Mouse (Mus musculus): ENCODE measurements around the gene Flot1. TPM values are rescaled to one million over a fixed set of nuclear protein-coding genes. Genes with fewer than 3 reads are reported as not detected.
A peak's percentile ranks its signal among the peaks of the same experiment; 100 is the strongest.

Flot1 gene
- total RNA-seq, 2 experiments from 2014 or later, result 125 to 141 TPM

GRCm38 (mm10) chr17:35809395-35809794 lies 13.6 kb upstream of the Flot1 start:
- intact Hi-C loops (cut with DNase I), result no loop called here
- DNase-seq (ENCODE audit: low spot score), result no peak

- intact Hi-C loops (cut with DNase I), result no loop called here
- no peak for DNase-seq (ENCODE audit: low spot score)
Observed at GRCm38 (mm10) chr17:35810900-35811648, 12.0 kb upstream of the Flot1 start.

- DNase-seq (ENCODE audit: low spot score), result no peak
- intact Hi-C loops (cut with DNase I), result no loop called here
Observed at GRCm38 (mm10) chr17:35812307-35812706, 10.7 kb upstream of the Flot1 start.

GRCm38 (mm10) chr17:35812736-35813135 lies 10.3 kb upstream of the Flot1 start:
- DNase-seq (ENCODE audit: low spot score), result no peak
- intact Hi-C loops (cut with DNase I), result no loop called here

- intact Hi-C loops (cut with DNase I), result no loop called here
- peak; percentile 92 for DNase-seq (ENCODE audit: low spot score)
Observed at GRCm38 (mm10) chr17:35813245-35813647, 9.8 kb upstream of the Flot1 start.

- intact Hi-C loops (cut with DNase I), result no loop called here
- DNase-seq (ENCODE audit: low spot score), result no peak
Observed at GRCm38 (mm10) chr17:35813653-35814052, 9.4 kb upstream of the Flot1 start.

- DNase-seq (ENCODE audit: low spot score), result no peak
- intact Hi-C loops (cut with DNase I), result no loop called here
Observed at GRCm38 (mm10) chr17:35814678-35815077, 8.4 kb upstream of the Flot1 start.

- no peak for DNase-seq (ENCODE audit: low spot score)
- intact Hi-C loops (cut with DNase I), result no loop called here
Observed at GRCm38 (mm10) chr17:35815836-35816235, 7.2 kb upstream of the Flot1 start.

GRCm38 (mm10) chr17:35816686-35817085 lies 6.3 kb upstream of the Flot1 start:
- DNase-seq (ENCODE audit: low spot score), result no peak
- intact Hi-C loops (cut with DNase I), result no loop called here

- intact Hi-C loops (cut with DNase I), result no loop called here
- no peak for DNase-seq (ENCODE audit: low spot score)
Observed at GRCm38 (mm10) chr17:35817226-35817625, 5.8 kb upstream of the Flot1 start.

GRCm38 (mm10) chr17:35820111-35820510 lies 2.9 kb upstream of the Flot1 start:
- intact Hi-C loops (cut with DNase I), result loop anchor here (5.0 kb wide), 1 partner anchor 43 kb away; no protein-coding TSS in a partner anchor
- DNase-seq (ENCODE audit: low spot score), result no peak

GRCm38 (mm10) chr17:35821439-35822430 lies 1.3 kb upstream of the Flot1 start, which contains the start of gene Ier3:
Gene Ier3 (plus strand): TSS chr17:35821684.
- peak; percentile 91 for DNase-seq (ENCODE audit: low spot score)
- intact Hi-C loops (cut with DNase I), result loop anchor here (5.0 kb wide), 1 partner anchor 44 kb away; no protein-coding TSS in a partner anchor

- DNase-seq (ENCODE audit: low spot score), result no peak
- intact Hi-C loops (cut with DNase I), result loop anchor here (5.0 kb wide), 1 partner anchor 45 kb away; no protein-coding TSS in a partner anchor
Observed at GRCm38 (mm10) chr17:35822564-35822963, 466 bp upstream of the Flot1 start.

GRCm38 (mm10) chr17:35824402-35824801 lies 1.4 kb downstream of the Flot1 start:
- intact Hi-C loops (cut with DNase I), result loop anchor here (5.0 kb wide), 1 partner anchor 47 kb away; no protein-coding TSS in a partner anchor
- DNase-seq (ENCODE audit: low spot score), result no peak

GRCm38 (mm10) chr17:35825109-35825850 lies 2.2 kb downstream of the Flot1 start:
- DNase-seq (ENCODE audit: low spot score), result no peak

GRCm38 (mm10) chr17:35829737-35830136 lies 6.7 kb downstream of the Flot1 start:
- intact Hi-C loops (cut with DNase I), result loop anchor here (2.0 to 10.0 kb wide), 2 partner anchors 91 to 155 kb away; partner anchors contain the start of gene Prr3
- DNase-seq (ENCODE audit: low spot score), result peak; percentile 70

More at GRCm38 (mm10) chr17:35825109-35825850, 2.2 kb downstream of the Flot1 start:
- intact Hi-C loops (cut with DNase I), result no loop called here

GRCm38 (mm10) chr17:35832400-35833238 lies 9.6 kb downstream of the Flot1 start:
- intact Hi-C loops (cut with DNase I), result loop anchor here (10.0 kb wide), 1 partner anchor 152 kb away; the partner anchor contains the start of gene Prr3
- DNase-seq (ENCODE audit: low spot score), result no peak

- intact Hi-C loops (cut with DNase I), result loop anchor here (10.0 kb wide), 1 partner anchor 152 kb away; the partner anchor contains the start of gene Prr3
- no peak for DNase-seq (ENCODE audit: low spot score)
Observed at GRCm38 (mm10) chr17:35833239-35833751, 10.3 kb downstream of the Flot1 start.
